Mouse (Mus musculus): ENCODE data around the gene Rgs19.

The Rgs19 gene

GRCm38 (mm10) chr2:181648926-181649325 lies 44.9 kb downstream of the Rgs19 start:
- no peak for DNase-seq

GRCm38 (mm10) chr2:181646626-181647472 lies 46.9 kb downstream of the Rgs19 start:
- DNase-seq, result no peak

GRCm38 (mm10) chr2:181645666-181646065 lies 48.1 kb downstream of the Rgs19 start:
- no peak for DNase-seq

- DNase-seq, result peak in 1 of 2 experiments; percentile 39
Observed at GRCm38 (mm10) chr2:181644361-181644760, 49.4 kb downstream of the Rgs19 start.
